8 mouse cellular contexts compared by ENCODE assay signal in genomic region chr8:85034764-85035163, GRCm38 (mm10). TPM values are rescaled to one million over a fixed set of nuclear protein-coding genes. Genes with fewer than 3 reads are reported as not detected.
DNase-seq lines count a peak whose midpoint lies in the region; ATAC-seq lines count a peak whose summit lies in the region.

No protein-coding gene starts in this region.

- H3K27me3 ChIP-seq in heart, embryonic 10.5 days (ENCODE audit: insufficient read depth, poor library complexity, severe bottlenecking): no peaks in the 10 kb centered on the region
- H3K27me3 ChIP-seq in kidney, embryonic 14.5 days (ENCODE audit: control insufficient read depth, insufficient read depth, low read length): no peaks in the 10 kb centered on the region
- H3K27me3 ChIP-seq in liver, embryonic 11.5 days (replicated peaks; ENCODE audit: control insufficient read depth, insufficient read depth, low read length): no peaks in the 10 kb centered on the region

- H3K36me3 ChIP-seq in heart, embryonic 10.5 days: peaks cover 41% of the 10 kb centered on the region
- H3K36me3 ChIP-seq in kidney, embryonic 14.5 days (ENCODE audit: control insufficient read depth, insufficient read depth, low read length): peaks cover 36% of the 10 kb centered on the region
- peaks cover 25% of the 10 kb centered on the region for H3K36me3 ChIP-seq in liver, embryonic 11.5 days (ENCODE audit: control insufficient read depth, insufficient read depth, low read length)

- peak; percentile 67 for DNase-seq in frontal cortex, postnatal 10 days (ENCODE audit: low spot score in 2 of 2)
- DNase-seq in embryo, embryonic 10 days (ENCODE audit: low spot score): peak; percentile 96
- DNase-seq in heart, embryonic 10.5 days (ENCODE audit: low spot score): peak; percentile 91
- peak; percentile 71 for DNase-seq in liver, embryonic 11.5 days (ENCODE audit: low spot score)
- peak; percentile 26 to 59 for DNase-seq in monocyte, adult 2 months (ENCODE audit: low read depth in 1 of 2, low spot score in 2 of 2)
- DNase-seq in spleen, postnatal 14 days (ENCODE audit: low spot score in 2 of 2): peak; percentile 55 to 73

- peak overlapping the region; percentile 85 for H3K4me3 ChIP-seq in heart, embryonic 10.5 days
- H3K4me3 ChIP-seq in kidney, embryonic 14.5 days (ENCODE audit: low read length): peak overlapping the region; percentile 89
- peak overlapping the region; percentile 73 for H3K4me3 ChIP-seq in liver, embryonic 11.5 days (ENCODE audit: low read depth, low read length)

- no peak for ATAC-seq in frontal cortex, adult (ENCODE audit: low TSS enrichment)
- no peak for ATAC-seq in kidney, embryonic 14.5 days (ENCODE audit: low FRiP score, low TSS enrichment)
- no peak for ATAC-seq in liver, embryonic 11.5 days (replicated peaks; ENCODE audit: low FRiP score)

- H3K27ac ChIP-seq in heart, embryonic 10.5 days: peak overlapping the region; percentile 96
- H3K27ac ChIP-seq in kidney, embryonic 14.5 days (ENCODE audit: low read depth, low read length): no peak overlapping the region; the same call in 1 of the 2 replicates
- H3K27ac ChIP-seq in liver, embryonic 11.5 days (ENCODE audit: low read depth, low read length): peak overlapping the region; percentile 97

- 2% methylated on average over 13 of the region's 13 CpGs for WGBS in heart, embryonic 10.5 days
- 3% methylated on average over 13 of the region's 13 CpGs for WGBS in kidney, embryonic 14.5 days
- 2% methylated on average over 13 of the region's 13 CpGs for WGBS in liver, embryonic 11.5 days

- H3K9me3 ChIP-seq in heart, embryonic 10.5 days: no peaks in the 10 kb centered on the region
- no peaks in the 10 kb centered on the region for H3K9me3 ChIP-seq in kidney, embryonic 14.5 days (ENCODE audit: control insufficient read depth, low read length)
- H3K9me3 ChIP-seq in liver, embryonic 11.5 days (ENCODE audit: control insufficient read depth, low read length): no peaks in the 10 kb centered on the region

- peak overlapping the region; percentile 84 for H3K9ac ChIP-seq in kidney, embryonic 14.5 days (ENCODE audit: low read depth, low read length)
- H3K9ac ChIP-seq in liver, embryonic 11.5 days (ENCODE audit: low read depth, low read length): peak overlapping the region; percentile 95

- peaks cover 26% of the 10 kb centered on the region for H3K4me1 ChIP-seq in heart, embryonic 10.5 days
- H3K4me1 ChIP-seq in kidney, embryonic 14.5 days (ENCODE audit: control insufficient read depth, insufficient read depth, low read length): peaks cover 13% of the 10 kb centered on the region; the same call in 1 of the 2 replicates
- peaks cover 10% of the 10 kb centered on the region; the same call in 1 of the 2 replicates for H3K4me1 ChIP-seq in liver, embryonic 11.5 days (replicated peaks; ENCODE audit: control insufficient read depth, insufficient read depth, low read length)

- H3K4me2 ChIP-seq in kidney, embryonic 14.5 days (replicated peaks; ENCODE audit: low read depth, low read length): peak overlapping the region; percentile 84
- peak overlapping the region; percentile 96 for H3K4me2 ChIP-seq in liver, embryonic 11.5 days

RNA-seq across cellular contexts. Expression of gene Tnpo2, which starts 2.0 kb away (rescaled TPM):
- polyA plus RNA-seq in heart, embryonic 10.5 days (2016; fragmentation: Nextera tagmentation; extraction: Ambion mirVana): 27.2 and 28.4 TPM in 2 replicates
- polyA plus RNA-seq in kidney, embryonic 14.5 days (2014; fragmentation: Nextera tagmentation; extraction: Ambion mirVana): 15.6 and 19.7 TPM in 2 replicates
- polyA plus RNA-seq in liver, embryonic 11.5 days (2014; fragmentation: Nextera tagmentation; extraction: Ambion mirVana): 17.7 and 19.3 TPM in 2 replicates

RNA-seq across cellular contexts. Expression of gene Trir, which starts 8.1 kb away (rescaled TPM):
- polyA plus RNA-seq in heart, embryonic 10.5 days (2016; fragmentation: Nextera tagmentation; extraction: Ambion mirVana): 85.6 and 133 TPM in 2 replicates
- 163 and 211 TPM in 2 replicates for polyA plus RNA-seq in kidney, embryonic 14.5 days (2014; fragmentation: Nextera tagmentation; extraction: Ambion mirVana)
- polyA plus RNA-seq in liver, embryonic 11.5 days (2014; fragmentation: Nextera tagmentation; extraction: Ambion mirVana): 126 and 138 TPM in 2 replicates

RNA-seq across cellular contexts. Expression of gene Asna1, which starts 9.7 kb away (rescaled TPM):
- polyA plus RNA-seq in heart, embryonic 10.5 days (2016; fragmentation: Nextera tagmentation; extraction: Ambion mirVana): 149 and 157 TPM in 2 replicates
- polyA plus RNA-seq in kidney, embryonic 14.5 days (2014; fragmentation: Nextera tagmentation; extraction: Ambion mirVana): 109 and 180 TPM in 2 replicates
- 100 and 103 TPM in 2 replicates for polyA plus RNA-seq in liver, embryonic 11.5 days (2014; fragmentation: Nextera tagmentation; extraction: Ambion mirVana)

RNA-seq across cellular contexts. Expression of gene Best2, which starts 20.4 kb away (rescaled TPM):
- polyA plus RNA-seq in heart, embryonic 10.5 days (2016; fragmentation: Nextera tagmentation; extraction: Ambion mirVana): not detected in 2 replicates
- polyA plus RNA-seq in kidney, embryonic 14.5 days (2014; fragmentation: Nextera tagmentation; extraction: Ambion mirVana): not detected in 2 replicates
- polyA plus RNA-seq in liver, embryonic 11.5 days (2014; fragmentation: Nextera tagmentation; extraction: Ambion mirVana): 0.13 TPM in 1 of 2 replicates, not detected in the other

RNA-seq across cellular contexts. Expression of gene Fbxw9, which starts 25.1 kb away (rescaled TPM):
- polyA plus RNA-seq in heart, embryonic 10.5 days (2016; fragmentation: Nextera tagmentation; extraction: Ambion mirVana): 20.2 and 21.0 TPM in 2 replicates
- 24.4 and 29.6 TPM in 2 replicates for polyA plus RNA-seq in kidney, embryonic 14.5 days (2014; fragmentation: Nextera tagmentation; extraction: Ambion mirVana)
- 15.5 and 17.4 TPM in 2 replicates for polyA plus RNA-seq in liver, embryonic 11.5 days (2014; fragmentation: Nextera tagmentation; extraction: Ambion mirVana)

Comparison
In these comparisons a context has a peak if more than half of its experiments do, and no peak if none do; other contexts are left out.
1. DNase-seq: peak in every context shown above with its lines; median percentile 96 in embryo, embryonic 10 days; 91 in heart, embryonic 10.5 days; 71 in liver, embryonic 11.5 days; 67 in frontal cortex, postnatal 10 days; 64 in spleen, postnatal 14 days; 42 in monocyte, adult 2 months.